Mouse (Mus musculus): ENCODE results near the gene Src. TPM values are rescaled to one million over a fixed set of nuclear protein-coding genes. Genes with fewer than 3 reads are reported as not detected.

The Src gene
- polyA plus RNA-seq, 1 experiment = 38.1 TPM

- Histone ChIP-seq H3K4me1 (ENCODE audit: control insufficient read depth, insufficient read depth, low read length) (no peaks in the 10 kb centered on the region), H3K27ac (ENCODE audit: insufficient read depth, low read length) (no peak overlapping the region), H3K4me3 (ENCODE audit: insufficient read depth, low read length) (no peak overlapping the region)
- TF ChIP-seq POLR2A (IDR thresholded peaks at IDR 0.05; ENCODE audit: low read depth, low read length) = no peak
- no peak for TF ChIP-seq CTCF (IDR thresholded peaks at IDR 0.05; ENCODE audit: borderline replicate concordance, insufficient read depth, low read length)
Measured at GRCm38 (mm10) chr2:157393549-157393948, 24.7 kb upstream of the Src start.

GRCm38 (mm10) chr2:157394868-157395267 lies 23.4 kb upstream of the Src start:
- no peak overlapping the region for H3K27ac ChIP-seq (ENCODE audit: insufficient read depth, low read length)
- H3K4me1 ChIP-seq (ENCODE audit: control insufficient read depth, insufficient read depth, low read length) = no peaks in the 10 kb centered on the region
- H3K4me3 ChIP-seq (ENCODE audit: insufficient read depth, low read length) = no peak overlapping the region
- TF ChIP-seq POLR2A (IDR thresholded peaks at IDR 0.05; ENCODE audit: low read depth, low read length) (no peak), CTCF (IDR thresholded peaks at IDR 0.05; ENCODE audit: borderline replicate concordance, insufficient read depth, low read length) (no peak)

GRCm38 (mm10) chr2:157395371-157395770 lies 22.9 kb upstream of the Src start:
- no peak overlapping the region for H3K27ac ChIP-seq (ENCODE audit: insufficient read depth, low read length)
- no peak overlapping the region for H3K4me3 ChIP-seq (ENCODE audit: insufficient read depth, low read length)
- TF ChIP-seq CTCF (IDR thresholded peaks at IDR 0.05; ENCODE audit: borderline replicate concordance, insufficient read depth, low read length) (no peak), POLR2A (IDR thresholded peaks at IDR 0.05; ENCODE audit: low read depth, low read length) (no peak)
- no peaks in the 10 kb centered on the region for H3K4me1 ChIP-seq (ENCODE audit: control insufficient read depth, insufficient read depth, low read length)

- no peaks in the 10 kb centered on the region for H3K4me1 ChIP-seq (ENCODE audit: control insufficient read depth, insufficient read depth, low read length)
- H3K4me3 ChIP-seq (ENCODE audit: insufficient read depth, low read length) = no peak overlapping the region
- no peak overlapping the region for H3K27ac ChIP-seq (ENCODE audit: insufficient read depth, low read length)
- TF ChIP-seq POLR2A (IDR thresholded peaks at IDR 0.05; ENCODE audit: low read depth, low read length) = no peak
Measured at GRCm38 (mm10) chr2:157395960-157396359, 22.3 kb upstream of the Src start.

GRCm38 (mm10) chr2:157397376-157397775 lies 20.9 kb upstream of the Src start:
- no peak overlapping the region for H3K4me3 ChIP-seq (ENCODE audit: insufficient read depth, low read length)
- TF ChIP-seq POLR2A (IDR thresholded peaks at IDR 0.05; ENCODE audit: low read depth, low read length) = no peak
- TF ChIP-seq CTCF (IDR thresholded peaks at IDR 0.05; ENCODE audit: borderline replicate concordance, insufficient read depth, low read length) = no peak
- H3K4me1 ChIP-seq (ENCODE audit: control insufficient read depth, insufficient read depth, low read length) = no peaks in the 10 kb centered on the region
- H3K27ac ChIP-seq (ENCODE audit: insufficient read depth, low read length) = no peak overlapping the region

- H3K27ac ChIP-seq (ENCODE audit: insufficient read depth, low read length) = no peak overlapping the region
- H3K4me3 ChIP-seq (ENCODE audit: insufficient read depth, low read length) = no peak overlapping the region
- TF ChIP-seq CTCF (IDR thresholded peaks at IDR 0.05; ENCODE audit: borderline replicate concordance, insufficient read depth, low read length) = no peak; the same call in 1 of the 2 replicates
- TF ChIP-seq POLR2A (IDR thresholded peaks at IDR 0.05; ENCODE audit: low read depth, low read length) = no peak
- H3K4me1 ChIP-seq (ENCODE audit: control insufficient read depth, insufficient read depth, low read length) = no peaks in the 10 kb centered on the region
Measured at GRCm38 (mm10) chr2:157398539-157398938, 19.7 kb upstream of the Src start.

- H3K4me1 ChIP-seq (ENCODE audit: control insufficient read depth, insufficient read depth, low read length) = no peaks in the 10 kb centered on the region
- H3K4me3 ChIP-seq (ENCODE audit: insufficient read depth, low read length) = no peak overlapping the region
- TF ChIP-seq POLR2A (IDR thresholded peaks at IDR 0.05; ENCODE audit: low read depth, low read length) = no peak
- no peak for TF ChIP-seq CTCF (IDR thresholded peaks at IDR 0.05; ENCODE audit: borderline replicate concordance, insufficient read depth, low read length)
- H3K27ac ChIP-seq (ENCODE audit: insufficient read depth, low read length) = no peak overlapping the region
Measured at GRCm38 (mm10) chr2:157399797-157400196, 18.4 kb upstream of the Src start.

GRCm38 (mm10) chr2:157400491-157400890 lies 17.8 kb upstream of the Src start:
- Histone ChIP-seq H3K27ac (ENCODE audit: insufficient read depth, low read length) (no peak overlapping the region), H3K4me1 (ENCODE audit: control insufficient read depth, insufficient read depth, low read length) (no peaks in the 10 kb centered on the region), H3K4me3 (ENCODE audit: insufficient read depth, low read length) (no peak overlapping the region)
- TF ChIP-seq POLR2A (IDR thresholded peaks at IDR 0.05; ENCODE audit: low read depth, low read length) (no peak), CTCF (IDR thresholded peaks at IDR 0.05; ENCODE audit: borderline replicate concordance, insufficient read depth, low read length) (no peak)

- H3K4me1 ChIP-seq (ENCODE audit: control insufficient read depth, insufficient read depth, low read length) = no peaks in the 10 kb centered on the region
- no peak overlapping the region for H3K4me3 ChIP-seq (ENCODE audit: insufficient read depth, low read length)
- H3K27ac ChIP-seq (ENCODE audit: insufficient read depth, low read length) = no peak overlapping the region
- TF ChIP-seq CTCF (IDR thresholded peaks at IDR 0.05; ENCODE audit: borderline replicate concordance, insufficient read depth, low read length) (no peak), POLR2A (IDR thresholded peaks at IDR 0.05; ENCODE audit: low read depth, low read length) (no peak)
Measured at GRCm38 (mm10) chr2:157401261-157401660, 17.0 kb upstream of the Src start.

- H3K4me3 ChIP-seq (ENCODE audit: insufficient read depth, low read length) = no peak overlapping the region
- H3K27ac ChIP-seq (ENCODE audit: insufficient read depth, low read length) = peak overlapping the region; percentile 61; the same call in 1 of the 2 replicates
- H3K4me1 ChIP-seq (ENCODE audit: control insufficient read depth, insufficient read depth, low read length) = 0 out of 2 replicates have a peak, but pooled peaks cover 9% of the 10 kb centered on the region
- TF ChIP-seq CTCF (IDR thresholded peaks at IDR 0.05; ENCODE audit: borderline replicate concordance, insufficient read depth, low read length) (no peak), POLR2A (IDR thresholded peaks at IDR 0.05; ENCODE audit: low read depth, low read length) (no peak)
Measured at GRCm38 (mm10) chr2:157407596-157407995, 10.6 kb upstream of the Src start.
